Mouse (Mus musculus) midbrain, postnatal 0 days (tissue): ENCODE results near the gene Lcor. TPM values are rescaled to one million over a fixed set of nuclear protein-coding genes. Genes with fewer than 3 reads are reported as not detected.

ENCODE experiments used
- ATAC-seq: fragments of 200-750 bp; cut with Nextera tagmentation; 2 replicates; pipeline ENCODE4 v1.8.0; 2017; ENCODE audit warnings: moderate number of reproducible peaks, mild to moderate bottlenecking, moderate TSS enrichment, moderate library complexity; ENCODE audit not compliant: low FRiP score
- DNase-seq: peaks from one replicate; pipeline ENCODE4 v3.0.0-alpha.2; 2015; ENCODE audit warnings: low spot score
- H3K27ac ChIP-seq: fragments of 300-500 bp; sonication (generic); 2 replicates; pipeline ENCODE4 v1.5.1; 2014; ENCODE audit warnings: low read depth, mild to moderate bottlenecking, low read length, mixed read lengths
- H3K27me3 ChIP-seq: fragments of 300-500 bp; sonication (generic); 2 replicates; pipeline ENCODE4 v1.6.1; 2014; ENCODE audit warnings: low read length, control low read depth, mixed read lengths; ENCODE audit not compliant: insufficient read depth
- H3K36me3 ChIP-seq: fragments of 300-500 bp; sonication (generic); 2 replicates; pipeline ENCODE4 v1.6.1; 2014; ENCODE audit warnings: low read length, control low read depth, mixed read lengths; ENCODE audit not compliant: insufficient read depth
- H3K4me1 ChIP-seq: fragments of 300-500 bp; sonication (generic); 2 replicates; pipeline ENCODE4 v1.6.1; 2014; ENCODE audit warnings: mild to moderate bottlenecking, control low read depth, antibody characterized with exemption, low read length, mixed read lengths; ENCODE audit not compliant: insufficient read depth
- H3K4me2 ChIP-seq: fragments of 300-500 bp; sonication (generic); 2 replicates; pipeline ENCODE4 v1.6.1; 2014; ENCODE audit warnings: low read depth, mild to moderate bottlenecking, low read length, mixed read lengths; ENCODE audit not compliant: poor library complexity, severe bottlenecking
- H3K4me3 ChIP-seq: fragments of 300-500 bp; sonication (generic); 2 replicates; pipeline ENCODE4 v1.5.1; 2014; ENCODE audit warnings: low read depth, mild to moderate bottlenecking, low read length, moderate library complexity
- H3K9ac ChIP-seq: fragments of 300-500 bp; sonication (generic); replicated peaks from 2 replicates; pipeline ENCODE4 v1.6.1; 2014; ENCODE audit warnings: mild to moderate bottlenecking, low read length, moderate library complexity, mixed read lengths; ENCODE audit not compliant: poor library complexity, severe bottlenecking
- H3K9me3 ChIP-seq: fragments of 300-500 bp; sonication (generic); 2 replicates; pipeline ENCODE4 v1.6.1; 2016; ENCODE audit warnings: low read length, control low read depth
- CTCF ChIP-seq: IDR thresholded peaks from 2 replicates; pipeline ENCODE4 v1.5.1; 2016; ENCODE audit warnings: antibody characterized with exemption, mild to moderate bottlenecking
- WGBS: fragments of 180-500 bp; shearing (Covaris S2); extraction: QIAGEN DNeasy Blood & Tissue Kit; methylation state at CpG from one replicate; pipeline ENCODE4 v1.1.7; 2014; 5-methylcytosine and 5-hydroxymethylcytosine counted together
- polyA plus RNA-seq: library from polyadenylated mRNA; unstranded; fragments of >200 nt; fragmentation: Nextera tagmentation; extraction: Ambion mirVana; gene quantifications from 2 replicates; pipeline ENCODE4 v1.2.1, GENCODE M21; 2015
- total RNA-seq: library from RNA; depleted of rRNA; stranded (reverse); fragments of >200 nt; gene quantifications from 2 replicates; pipeline ENCODE4 v1.2.3, GENCODE M21; 2014

Lcor gene
- total and polyA plus RNA-seq, 2 experiments from 2014 or later, result 13.4 to 15.9 TPM

DNA sequence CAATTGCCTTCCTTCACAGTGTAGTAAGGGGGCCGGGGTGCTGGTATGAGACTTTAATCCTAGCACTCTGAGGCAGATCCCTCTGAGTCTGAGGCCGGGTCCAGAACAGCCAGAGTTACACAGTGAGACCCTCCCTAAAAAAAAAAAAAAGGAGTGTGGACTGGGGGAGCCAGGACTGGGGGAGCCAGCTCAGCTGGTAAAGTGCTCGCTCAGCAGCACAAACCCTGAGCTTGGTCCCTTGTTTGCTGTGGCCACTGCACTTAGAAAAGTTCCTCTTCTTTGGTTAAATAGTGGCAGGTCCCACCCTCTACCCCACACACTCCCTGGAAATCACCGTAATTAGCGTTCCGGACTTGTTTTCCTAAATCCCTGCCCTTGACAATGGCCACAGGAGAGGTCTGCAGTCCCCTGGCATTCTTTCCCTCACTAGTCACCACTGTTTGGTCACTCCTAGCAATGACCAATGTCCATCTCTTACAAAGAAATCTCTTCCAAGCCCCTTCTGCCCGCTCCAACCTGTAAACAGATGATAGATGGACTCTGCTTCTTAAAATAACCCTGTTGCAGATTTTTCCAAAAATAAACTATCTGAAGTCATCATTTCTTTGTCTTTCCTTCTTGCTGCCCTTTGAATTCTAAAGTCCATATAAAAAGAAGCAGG is 32.9 kb upstream of the Lcor start:
- H3K9ac ChIP-seq, result no peak overlapping the region
- H3K9me3 ChIP-seq, result no peaks in the 10 kb centered on the region
- no peak for DNase-seq
- H3K4me3 ChIP-seq, result no peak overlapping the region
- H3K27me3 ChIP-seq, result no peaks in the 10 kb centered on the region
- H3K4me2 ChIP-seq, result no peak overlapping the region
- no peaks in the 10 kb centered on the region for H3K36me3 ChIP-seq
- no peak for ATAC-seq
- no peak overlapping the region for H3K27ac ChIP-seq
- WGBS, result 58% methylated on average over 7 of the region's 7 CpGs
- H3K4me1 ChIP-seq, result no peaks in the 10 kb centered on the region
- no peak for TF ChIP-seq CTCF

DNA sequence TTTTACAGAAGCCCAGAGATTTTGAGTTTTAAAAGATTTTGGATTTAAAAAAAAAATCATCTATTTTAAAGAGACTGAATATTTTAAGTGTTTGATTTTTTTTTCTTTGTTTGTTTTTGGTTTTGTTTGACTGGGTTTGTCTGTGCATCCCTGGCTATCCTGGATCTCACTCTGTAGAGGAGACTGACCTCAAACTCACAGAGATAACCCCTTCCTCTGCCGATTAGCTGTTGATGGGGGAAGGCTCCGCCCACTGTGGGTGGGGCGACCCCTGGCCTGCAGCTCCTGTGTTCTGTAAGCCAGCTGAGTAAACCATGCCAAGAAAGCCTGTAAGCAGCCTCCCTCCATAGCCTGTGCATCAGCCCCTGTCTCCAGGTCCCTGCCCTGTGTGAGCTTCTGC is 30.3 kb upstream of the Lcor start:
- TF ChIP-seq CTCF, result no peak
- Histone ChIP-seq H3K27ac (no peak overlapping the region), H3K9ac (no peak overlapping the region), H3K36me3 (no peaks in the 10 kb centered on the region), H3K9me3 (no peaks in the 10 kb centered on the region), H3K4me1 (no peaks in the 10 kb centered on the region), H3K4me3 (no peak overlapping the region), H3K4me2 (no peak overlapping the region), H3K27me3 (no peaks in the 10 kb centered on the region)
- ATAC-seq, result no peak
- WGBS, result 31% methylated on average over 3 of the region's 3 CpGs
- no peak for DNase-seq

DNA sequence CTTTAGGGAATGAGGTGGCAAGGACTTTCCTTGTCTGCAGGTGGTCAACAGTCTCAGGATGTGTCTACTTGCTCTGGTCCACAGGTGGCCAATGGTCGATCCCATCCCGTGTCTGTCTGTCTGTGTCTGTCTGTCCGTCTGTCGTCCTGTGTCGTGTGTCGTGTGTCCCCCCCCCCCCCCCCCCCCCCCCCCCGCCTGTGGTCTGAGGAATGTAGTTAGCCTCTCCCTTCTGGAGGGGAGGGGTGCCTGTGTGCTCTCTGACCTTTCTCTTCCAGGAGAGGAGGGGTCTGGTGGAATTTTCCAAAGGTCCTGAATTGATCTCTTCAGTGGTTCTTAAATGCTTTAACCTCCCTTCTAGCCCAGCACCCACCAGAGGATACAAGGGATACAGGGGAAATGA is 27.8 kb upstream of the Lcor start:
- Histone ChIP-seq H3K4me1 (no peaks in the 10 kb centered on the region), H3K36me3 (no peaks in the 10 kb centered on the region), H3K4me3 (no peak overlapping the region), H3K27ac (no peak overlapping the region), H3K9ac (no peak overlapping the region), H3K9me3 (no peaks in the 10 kb centered on the region), H3K27me3 (no peaks in the 10 kb centered on the region), H3K4me2 (no peak overlapping the region)
- no peak for TF ChIP-seq CTCF
- no peak for ATAC-seq
- 79% methylated on average over 5 of the region's 7 CpGs for WGBS
- DNase-seq, result no peak

DNA sequence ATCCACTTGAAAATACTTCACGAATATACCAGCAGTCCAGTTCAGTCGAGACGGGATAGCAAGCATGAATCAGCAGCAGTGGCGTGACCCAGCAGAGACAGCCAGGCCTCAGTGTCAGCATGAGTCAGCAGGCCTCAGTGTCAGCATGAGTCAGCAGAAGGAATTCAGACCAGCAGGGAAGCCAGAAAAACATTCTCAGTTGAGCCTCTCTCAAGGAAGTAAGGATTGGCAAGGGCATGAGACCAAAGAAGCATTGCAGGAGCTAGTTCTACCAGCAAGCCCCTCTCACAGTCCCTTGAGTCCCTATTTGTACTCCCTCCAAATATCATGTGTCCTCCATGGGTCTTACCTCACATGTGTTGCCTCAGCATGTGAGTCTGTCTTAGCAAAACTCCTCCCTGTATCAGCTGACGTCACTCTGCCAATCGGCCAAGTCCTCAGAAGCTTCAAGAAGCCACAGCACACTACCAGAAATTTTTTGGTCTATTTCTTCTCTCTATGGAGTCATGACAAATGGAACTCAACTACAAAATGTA is 27.3 kb upstream of the Lcor start:
- Histone ChIP-seq H3K4me3 (no peak overlapping the region), H3K27me3 (no peaks in the 10 kb centered on the region), H3K27ac (no peak overlapping the region), H3K4me1 (no peaks in the 10 kb centered on the region), H3K4me2 (no peak overlapping the region), H3K9ac (no peak overlapping the region), H3K36me3 (no peaks in the 10 kb centered on the region), H3K9me3 (no peaks in the 10 kb centered on the region)
- DNase-seq, result no peak
- WGBS, result 76% methylated on average over 6 of the region's 6 CpGs
- no peak for ATAC-seq
- TF ChIP-seq CTCF, result no peak

DNA sequence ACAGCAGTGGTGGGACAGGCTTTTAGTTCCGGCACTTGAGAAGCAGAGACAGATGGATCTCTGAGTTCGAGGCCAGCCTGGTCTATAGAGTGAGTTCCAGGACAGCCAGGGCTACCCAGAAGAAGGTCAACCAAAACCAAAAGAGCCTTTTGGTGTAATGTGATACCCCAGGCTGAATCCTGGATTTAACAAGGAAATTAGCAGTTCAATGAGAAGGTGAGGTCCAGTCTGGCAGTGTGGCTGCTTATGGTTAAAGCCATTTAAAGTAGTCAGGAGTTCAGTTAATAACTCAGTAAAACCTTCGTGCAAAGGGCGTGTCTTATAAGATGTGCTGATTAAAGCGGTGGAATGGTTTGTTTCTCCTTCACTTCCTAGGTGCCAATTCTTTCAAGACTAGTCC is 25.3 kb upstream of the Lcor start:
- no peak overlapping the region for H3K4me3 ChIP-seq
- DNase-seq (no peak), ATAC-seq (no peak)
- H3K4me2 ChIP-seq, result no peak overlapping the region
- no peaks in the 10 kb centered on the region for H3K4me1 ChIP-seq
- WGBS, result 84% methylated on average over 5 of the region's 5 CpGs
- no peak for TF ChIP-seq CTCF
- H3K36me3 ChIP-seq, result no peaks in the 10 kb centered on the region
- no peak overlapping the region for H3K9ac ChIP-seq
- no peaks in the 10 kb centered on the region for H3K27me3 ChIP-seq
- H3K27ac ChIP-seq, result no peak overlapping the region
- H3K9me3 ChIP-seq, result no peaks in the 10 kb centered on the region

DNA sequence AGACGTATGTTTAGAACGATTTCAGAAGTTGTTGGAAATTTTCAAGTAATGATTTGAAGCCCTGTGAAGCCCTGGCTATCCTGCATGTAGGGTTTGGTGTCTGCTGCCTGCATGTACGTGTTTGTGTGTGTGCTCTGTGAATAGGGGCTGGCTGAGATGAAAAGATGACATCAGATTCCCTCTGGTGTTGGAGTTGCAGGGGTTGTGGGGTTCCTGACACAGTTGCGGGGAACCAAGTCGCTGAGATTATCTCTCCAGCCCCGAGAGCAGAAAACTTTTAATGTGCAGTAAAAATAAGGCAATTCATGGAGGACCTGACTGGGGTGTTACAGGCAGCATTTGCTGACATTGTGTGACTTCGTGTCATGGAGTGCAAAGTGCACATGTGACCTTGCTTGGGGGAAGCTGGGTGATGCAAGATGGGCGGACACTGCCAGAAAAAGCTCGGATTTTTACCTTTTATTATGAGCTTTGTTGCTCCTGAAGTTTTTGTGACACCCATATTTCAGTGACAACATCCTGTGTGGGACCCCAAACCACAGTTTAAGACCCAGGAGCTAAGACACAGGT is 20.2 kb upstream of the Lcor start:
- Histone ChIP-seq H3K9ac (no peak overlapping the region), H3K27me3 (no peaks in the 10 kb centered on the region), H3K36me3 (no peaks in the 10 kb centered on the region), H3K27ac (no peak overlapping the region), H3K4me1 (no peaks in the 10 kb centered on the region), H3K4me3 (no peak overlapping the region), H3K9me3 (no peaks in the 10 kb centered on the region), H3K4me2 (no peak overlapping the region)
- DNase-seq (no peak), ATAC-seq (no peak)
- TF ChIP-seq CTCF, result no peak
- 79% methylated on average over 9 of the region's 9 CpGs for WGBS
